Mouse (Mus musculus) liver, embryonic 14.5 days (tissue): ENCODE measurements around the gene Rbm18. TPM values are rescaled to one million over a fixed set of nuclear protein-coding genes. Genes with fewer than 3 reads are reported as not detected.
"Not testable (repeated sequence)": the region's sequence is repeated elsewhere in the genome, so short reads cannot be mapped to it uniquely, and the experiment has no call there.

Experiments
- ATAC-seq: fragments of 200-750 bp; cut with Nextera tagmentation; 2 replicates; pipeline ENCODE4 v1.8.0; 2017; ENCODE audit warnings: moderate number of reproducible peaks, mild to moderate bottlenecking, moderate library complexity; ENCODE audit not compliant: insufficient read depth
- DNase-seq, 3 experiments: peaks; one replicate each; pipeline ENCODE4 v3.0.0-alpha.2; 2012 to 2013; ENCODE audit warnings: low read depth in 3 of 3, low spot score in 3 of 3
- H3K27ac ChIP-seq: fragments of 300-500 bp; sonication (generic); 2 replicates; pipeline ENCODE4 v1.5.1; 2014; ENCODE audit warnings: moderate library complexity, mild to moderate bottlenecking, control low read depth, inconsistent platforms
- H3K27me3 ChIP-seq: fragments of 300-500 bp; sonication (generic); 2 replicates; pipeline ENCODE4 v1.6.1; 2014; ENCODE audit warnings: mild to moderate bottlenecking, low read length, moderate library complexity; ENCODE audit not compliant: control insufficient read depth, insufficient read depth
- H3K36me3 ChIP-seq: fragments of 300-500 bp; sonication (generic); replicated peaks from 2 replicates; pipeline ENCODE4 v1.6.1; 2014; ENCODE audit warnings: low read depth; ENCODE audit not compliant: control insufficient read depth, insufficient read depth
- H3K4me1 ChIP-seq, 2 experiments: fragments of 200-500 bp in 1 of 2; fragments of 300-500 bp in 1 of 2; sonication (generic) in 1 of 2; replicated peaks; 2 replicates each; pipeline ENCODE4 v1.6.1; 2012 to 2014; ENCODE audit warnings: antibody characterized with exemption in 1 of 2, inconsistent platforms in 1 of 2, low read length in 1 of 2; ENCODE audit not compliant: control insufficient read depth in 2 of 2, insufficient read depth in 2 of 2
- H3K4me2 ChIP-seq: fragments of 300-500 bp; sonication (generic); 2 replicates; pipeline ENCODE4 v1.6.1; 2014; ENCODE audit warnings: low read depth, mild to moderate bottlenecking, control low read depth, moderate library complexity
- H3K4me3 ChIP-seq, 2 experiments: fragments of 200-500 bp in 1 of 2; fragments of 300-500 bp in 1 of 2; sonication (generic) in 1 of 2; 2 replicates each; pipeline ENCODE4 v1.5.1; 2012 to 2014; ENCODE audit warnings: low read depth in 2 of 2, low read length in 2 of 2, mild to moderate bottlenecking in 2 of 2, control low read depth in 1 of 2, inconsistent platforms in 1 of 2, moderate library complexity in 1 of 2; ENCODE audit not compliant: insufficient read depth in 1 of 2
- H3K9ac ChIP-seq: fragments of 300-500 bp; sonication (generic); replicated peaks from 2 replicates; pipeline ENCODE4 v1.6.1; 2014; ENCODE audit warnings: mild to moderate bottlenecking, control low read depth, moderate library complexity
- H3K9me3 ChIP-seq: fragments of 300-500 bp; sonication (generic); 2 replicates; pipeline ENCODE4 v1.6.1; 2016; ENCODE audit warnings: low read length, mixed read lengths; ENCODE audit not compliant: control insufficient read depth
- CTCF ChIP-seq: IDR thresholded peaks from 2 replicates; pipeline ENCODE4 v1.5.1; 2016; ENCODE audit warnings: antibody characterized with exemption, low read depth, control low read depth
- EP300 ChIP-seq: IDR thresholded peaks from 2 replicates; pipeline ENCODE4 v1.6.1; 2016; ENCODE audit warnings: antibody characterized with exemption, low read depth
- WGBS: fragments of 180-500 bp; shearing (Covaris S2); extraction: QIAGEN DNeasy Blood & Tissue Kit; methylation state at CpG from one replicate; pipeline ENCODE4 v1.1.7; 2014; ENCODE audit not compliant: insufficient replicate concordance; 5-methylcytosine and 5-hydroxymethylcytosine counted together
- polyA plus RNA-seq, 2 experiments: library from polyadenylated mRNA; depleted of rRNA in 1 of 2; stranded (reverse) in 1 of 2; unstranded in 1 of 2; fragments of >200 nt; fragmentation: Nextera tagmentation in 1 of 2; extraction: Ambion mirVana in 1 of 2; gene quantifications; 2 replicates each; pipeline versions ENCODE4 v1.2.1 to v1.2.3; 2012 to 2014

Gene Rbm18
- 7.8 and 10.2 TPM in 2 replicates for polyA plus RNA-seq (2012; rRNA removed)
- polyA plus RNA-seq (2014; fragmentation: Nextera tagmentation; extraction: Ambion mirVana), result 20.6 and 22.8 TPM in 2 replicates

GRCm38 (mm10) chr2:36136300-36136941, at the start of gene Rbm18, which contains the start of gene Mrrf:
Gene Rbm18 (minus strand): TSS chr2:36136773.
Gene Mrrf (plus strand): TSS chr2:36136389.
- H3K4me2 ChIP-seq, result peak within 1 kb of the TSS; percentile 81
- H3K4me1 ChIP-seq, result peaks cover 0 to 17% of the 10 kb centered on the region in 2 experiments
- H3K4me3 ChIP-seq, result peak within 1 kb of the TSS; percentile 78 to 85
- TF ChIP-seq CTCF (no peak), EP300 (no peak)
- H3K9ac ChIP-seq, result peak within 1 kb of the TSS; percentile 81
- ATAC-seq (peak; percentile 97), DNase-seq (peak; percentile 72 to 77 (median 73))
- WGBS, result under 1% methylated on average over 50 of the region's 50 CpGs
- peak within 1 kb of the TSS; percentile 51 for H3K27ac ChIP-seq
- no peaks in the 10 kb centered on the region for H3K9me3 ChIP-seq
- H3K27me3 ChIP-seq, result no peaks in the 10 kb centered on the region
- peaks cover 25% of the 10 kb centered on the region for H3K36me3 ChIP-seq

- no peak overlapping the region for H3K27ac ChIP-seq
- WGBS, result 74% methylated on average over 6 of the region's 6 CpGs
- ATAC-seq, result no peak
- H3K9ac ChIP-seq, result no peak overlapping the region
- H3K4me1 ChIP-seq, result peaks cover 10 to 15% of the 10 kb centered on the region in 2 experiments
- peaks cover 3% of the 10 kb centered on the region; the same call in 1 of the 2 replicates for H3K36me3 ChIP-seq
- no peaks in the 10 kb centered on the region for H3K27me3 ChIP-seq
- TF ChIP-seq EP300 (no peak), CTCF (no peak)
- no peak for DNase-seq
- no peaks in the 10 kb centered on the region for H3K9me3 ChIP-seq
- H3K4me3 ChIP-seq, result no peak overlapping the region
- no peak overlapping the region for H3K4me2 ChIP-seq
These were observed 48.3 kb upstream of the Rbm18 start for GRCm38 (mm10) chr2:36184876-36185275.

- TF ChIP-seq CTCF (no peak), EP300 (no peak)
- Histone ChIP-seq H3K4me3 (no peak overlapping the region), H3K4me1 (peaks cover 10 to 15% of the 10 kb centered on the region in 2 experiments), H3K27me3 (no peaks in the 10 kb centered on the region), H3K9ac (no peak overlapping the region), H3K36me3 (peaks cover 3% of the 10 kb centered on the region; the same call in 1 of the 2 replicates), H3K9me3 (no peaks in the 10 kb centered on the region), H3K4me2 (no peak overlapping the region), H3K27ac (no peak overlapping the region)
- DNase-seq (no peak), ATAC-seq (no peak)
- WGBS, result 87% methylated on average over 2 of the region's 2 CpGs
These were observed 47.6 kb upstream of the Rbm18 start for GRCm38 (mm10) chr2:36184192-36184591.

- ATAC-seq (no peak), DNase-seq (no peak)
- WGBS, result 74% methylated on average over 2 of the region's 2 CpGs
- Histone ChIP-seq H3K27me3 (no peaks in the 10 kb centered on the region), H3K4me2 (no peak overlapping the region), H3K36me3 (peaks cover 3% of the 10 kb centered on the region; the same call in 1 of the 2 replicates), H3K27ac (peak overlapping the region; percentile 20; the same call in 1 of the 2 replicates), H3K4me1 (peaks cover 10 to 15% of the 10 kb centered on the region in 2 experiments), H3K9ac (no peak overlapping the region), H3K4me3 (no peak overlapping the region), H3K9me3 (no peaks in the 10 kb centered on the region)
- TF ChIP-seq EP300 (no peak), CTCF (no peak)
These were observed 46.7 kb upstream of the Rbm18 start for GRCm38 (mm10) chr2:36183278-36183677.

GRCm38 (mm10) chr2:36181587-36182368, 45.2 kb upstream of the Rbm18 start:
- H3K9ac ChIP-seq, DNase-seq, H3K36me3 ChIP-seq, H3K9me3 ChIP-seq, H3K27me3 ChIP-seq, H3K27ac ChIP-seq: not testable (repeated sequence)
- H3K4me3 ChIP-seq, result peak overlapping the region; percentile 19 to 45; a peak in 1 of 4 replicates
- peak; percentile 72; the same call in 1 of the 2 replicates for ATAC-seq
- H3K4me2 ChIP-seq, result peak overlapping the region; percentile 56
- H3K4me1 ChIP-seq, result peaks cover 10 to 15% of the 10 kb centered on the region in 2 experiments
- 77% methylated on average over 4 of the region's 4 CpGs for WGBS
